Mouse (Mus musculus): ENCODE results near the gene Acer2.

Acer2 gene

DNA sequence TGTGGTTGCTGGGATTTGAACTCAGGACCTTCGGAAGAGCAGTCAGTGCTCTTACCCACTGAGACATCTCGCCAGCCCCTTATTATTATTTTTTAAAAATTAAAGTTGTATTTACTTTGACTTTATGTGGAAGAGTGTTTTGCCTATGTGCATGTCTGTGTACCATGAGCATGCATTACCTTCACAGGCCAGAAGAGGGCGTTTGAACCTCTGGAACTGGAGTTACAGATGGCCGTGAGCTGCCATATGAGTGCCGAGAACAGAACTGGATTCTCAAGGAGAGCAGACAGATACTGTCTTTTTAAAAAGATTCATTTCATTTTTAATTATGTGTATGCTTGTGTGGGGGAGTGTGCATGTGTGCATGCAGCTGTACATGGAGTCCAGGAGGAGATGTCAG, 13.7 kb downstream of the Acer2 start:
- DNase-seq (ENCODE audit: low read depth), result peak; percentile 19

GRCm38 (mm10) chr4:86897411-86897810, 23.2 kb downstream of the Acer2 start:
- no peak for DNase-seq (ENCODE audit: low read depth)

GRCm38 (mm10) chr4:86898791-86899474, 24.7 kb downstream of the Acer2 start:
- DNase-seq (ENCODE audit: low read depth), result peak; percentile 41

- no peak for DNase-seq (ENCODE audit: low read depth)
These were observed 28.2 kb downstream of the Acer2 start for GRCm38 (mm10) chr4:86902351-86902750.

DNA sequence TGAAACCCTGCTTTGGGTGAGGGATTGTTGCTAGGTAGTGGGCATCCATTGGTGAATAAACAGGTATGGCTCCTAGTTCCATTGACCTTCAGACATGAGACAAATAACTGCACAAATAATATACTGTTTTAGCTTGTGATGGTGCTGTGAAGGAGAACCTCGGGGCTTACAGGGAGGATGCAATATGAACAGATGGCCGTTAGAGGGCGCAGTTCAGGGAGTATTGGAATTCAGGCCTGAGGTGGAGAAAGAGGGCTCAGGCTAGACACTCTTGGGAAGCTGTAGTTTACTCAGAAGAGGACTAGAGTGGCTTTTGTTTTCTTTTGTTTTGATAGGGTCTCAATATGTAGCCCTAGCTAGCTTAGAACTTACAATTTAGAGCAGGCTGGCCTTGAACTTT, 30.8 kb downstream of the Acer2 start:
- peak; percentile 48 for DNase-seq (ENCODE audit: low read depth)

GRCm38 (mm10) chr4:86905869-86906268, 31.7 kb downstream of the Acer2 start:
- DNase-seq (ENCODE audit: low read depth), result no peak

DNA sequence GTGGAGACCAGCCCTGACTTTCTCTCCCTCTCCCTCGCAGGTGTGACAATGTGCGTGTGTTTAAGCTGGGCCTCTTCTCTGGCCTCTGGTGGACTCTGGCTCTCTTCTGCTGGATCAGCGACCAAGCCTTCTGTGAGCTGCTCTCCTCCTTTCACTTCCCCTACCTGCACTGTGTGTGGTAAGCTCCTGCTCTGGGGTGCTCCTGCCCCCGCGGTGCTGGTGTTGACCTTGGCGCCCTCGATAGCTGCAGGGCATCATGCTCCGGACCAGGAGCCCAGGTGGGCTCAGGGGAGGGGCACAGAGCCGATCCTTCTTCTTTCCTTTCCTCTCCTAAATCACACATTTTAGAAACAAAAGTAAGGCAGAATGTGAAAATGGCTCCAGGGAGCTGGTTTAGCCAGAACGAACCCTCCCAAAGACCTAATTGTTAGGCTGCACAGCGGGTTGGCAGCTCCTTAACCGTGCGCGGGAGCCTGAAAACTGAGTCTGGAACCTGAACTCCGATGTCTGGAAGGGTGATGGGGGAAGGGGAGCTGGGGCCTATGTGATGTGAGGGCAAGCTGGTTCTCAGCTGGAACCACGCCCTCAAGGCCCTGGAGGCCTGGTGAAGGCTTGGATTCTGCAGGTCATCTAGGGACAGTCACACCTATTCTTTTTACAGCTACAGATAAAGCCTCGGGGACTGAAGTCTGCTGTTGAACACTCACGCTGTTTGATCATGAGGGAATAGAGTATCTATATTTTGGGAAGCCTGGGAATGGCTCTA, 37.6 kb downstream of the Acer2 start:
- DNase-seq (ENCODE audit: low read depth), result peak; percentile 22

GRCm38 (mm10) chr4:86912757-86913156, 38.6 kb downstream of the Acer2 start:
- no peak for DNase-seq (ENCODE audit: low read depth)

DNA sequence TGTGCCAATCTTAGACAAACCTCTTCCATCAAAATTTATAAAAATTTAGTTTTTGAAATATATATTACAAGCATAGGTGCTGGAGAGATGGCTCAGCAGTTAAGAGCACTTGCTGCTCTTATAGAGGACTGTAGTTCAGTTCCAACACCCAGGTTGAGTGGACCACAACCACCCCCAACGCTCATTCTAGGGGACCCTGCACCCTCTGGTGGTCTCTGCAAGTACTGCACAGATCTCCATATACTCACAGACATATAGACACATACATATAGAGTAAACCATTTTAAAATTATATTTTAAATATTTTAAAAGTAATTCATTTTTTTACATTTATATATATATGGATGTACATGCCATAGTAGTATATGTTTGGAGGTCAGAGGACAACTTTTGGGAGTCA, 41.9 kb downstream of the Acer2 start:
- DNase-seq (ENCODE audit: low read depth), result no peak

DNA sequence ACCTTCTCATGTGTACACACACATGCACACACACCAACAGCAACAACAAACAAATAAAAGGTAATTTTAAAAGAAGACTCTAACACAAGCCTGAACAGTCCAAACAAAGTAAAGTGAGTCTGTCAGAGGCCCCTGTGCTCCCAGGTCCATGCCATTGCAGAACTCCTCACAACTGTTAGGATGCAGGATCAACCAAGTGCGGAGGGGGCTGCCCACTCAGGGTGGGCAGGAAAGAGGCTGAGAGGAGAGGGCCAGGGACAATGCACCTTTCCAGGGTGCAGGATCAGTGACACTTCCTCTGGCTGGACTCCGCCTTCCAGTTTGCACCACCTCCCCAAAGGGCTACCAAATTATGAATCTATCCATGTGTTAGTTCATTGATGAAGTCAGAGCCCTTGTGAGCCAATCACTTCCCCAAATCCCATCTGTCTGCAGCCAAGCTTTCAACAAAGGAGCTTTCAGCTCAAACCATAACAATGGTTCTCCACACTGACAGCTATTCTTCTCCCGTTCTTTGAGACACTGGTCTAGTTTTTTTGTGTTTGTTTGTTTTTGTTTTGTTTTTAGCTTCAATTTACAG, 49.4 kb downstream of the Acer2 start:
- DNase-seq (ENCODE audit: low read depth), result no peak

DNA sequence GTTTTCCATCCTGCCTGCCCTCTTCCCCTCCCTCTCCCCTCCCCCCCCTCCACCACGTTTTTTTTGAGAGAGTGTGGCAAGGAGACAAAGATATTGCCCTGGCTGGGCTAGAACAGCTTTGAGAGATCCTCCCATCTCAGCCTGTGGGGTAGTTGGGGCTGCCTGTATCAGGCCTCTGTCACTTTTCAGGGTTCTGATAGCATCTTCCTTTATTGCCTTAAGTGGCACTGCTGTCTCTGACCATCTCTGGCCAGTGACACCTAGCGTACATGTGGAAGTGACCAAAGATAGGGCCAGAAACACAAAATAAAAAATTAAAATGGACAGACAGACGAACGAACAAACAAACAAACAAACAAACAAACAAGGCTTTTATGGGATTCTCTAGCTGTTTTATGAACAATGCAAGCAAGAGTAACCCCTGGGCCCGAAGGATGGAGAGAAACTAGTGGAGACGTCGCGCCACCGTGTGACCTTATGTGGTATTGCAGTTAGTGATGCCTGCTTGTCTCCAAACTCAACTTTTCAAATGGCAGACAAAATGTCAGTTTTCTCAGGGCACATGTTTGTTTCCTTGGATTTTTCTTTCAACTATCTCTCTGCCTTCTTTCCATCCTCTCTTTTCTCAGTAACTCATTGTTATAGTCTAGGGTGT, 50.7 kb downstream of the Acer2 start:
- DNase-seq (ENCODE audit: low read depth), result peak; percentile 93

- DNase-seq (ENCODE audit: low read depth), result no peak
These were observed 52.8 kb downstream of the Acer2 start for GRCm38 (mm10) chr4:86926997-86927396.

DNA sequence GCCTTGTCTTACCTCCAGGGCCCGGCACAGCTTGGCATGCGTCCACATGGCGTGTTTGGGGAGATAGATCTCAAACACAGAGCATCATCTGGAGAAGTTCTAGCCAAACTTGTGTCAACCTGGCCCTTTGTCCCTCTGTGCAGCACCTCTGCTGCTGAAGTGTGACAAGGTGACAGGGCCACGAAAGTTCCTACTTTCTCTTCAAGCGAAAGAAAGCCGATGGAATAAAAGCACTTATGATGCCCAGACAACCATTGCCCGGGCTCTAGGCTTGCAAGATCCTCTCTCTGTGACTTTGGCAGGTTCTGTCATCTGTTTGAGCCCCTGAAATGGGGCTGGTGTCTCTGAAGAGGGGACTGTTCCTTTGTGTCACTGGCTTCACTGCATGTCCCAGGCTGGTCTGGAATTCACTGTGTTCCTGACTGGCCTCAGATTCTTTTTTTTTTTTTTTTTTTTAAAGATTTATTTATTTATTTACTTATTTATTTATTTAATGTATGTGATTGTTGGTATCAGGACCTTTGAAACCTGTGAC, 56.0 kb downstream of the Acer2 start:
- DNase-seq (ENCODE audit: low read depth), result no peak

DNA sequence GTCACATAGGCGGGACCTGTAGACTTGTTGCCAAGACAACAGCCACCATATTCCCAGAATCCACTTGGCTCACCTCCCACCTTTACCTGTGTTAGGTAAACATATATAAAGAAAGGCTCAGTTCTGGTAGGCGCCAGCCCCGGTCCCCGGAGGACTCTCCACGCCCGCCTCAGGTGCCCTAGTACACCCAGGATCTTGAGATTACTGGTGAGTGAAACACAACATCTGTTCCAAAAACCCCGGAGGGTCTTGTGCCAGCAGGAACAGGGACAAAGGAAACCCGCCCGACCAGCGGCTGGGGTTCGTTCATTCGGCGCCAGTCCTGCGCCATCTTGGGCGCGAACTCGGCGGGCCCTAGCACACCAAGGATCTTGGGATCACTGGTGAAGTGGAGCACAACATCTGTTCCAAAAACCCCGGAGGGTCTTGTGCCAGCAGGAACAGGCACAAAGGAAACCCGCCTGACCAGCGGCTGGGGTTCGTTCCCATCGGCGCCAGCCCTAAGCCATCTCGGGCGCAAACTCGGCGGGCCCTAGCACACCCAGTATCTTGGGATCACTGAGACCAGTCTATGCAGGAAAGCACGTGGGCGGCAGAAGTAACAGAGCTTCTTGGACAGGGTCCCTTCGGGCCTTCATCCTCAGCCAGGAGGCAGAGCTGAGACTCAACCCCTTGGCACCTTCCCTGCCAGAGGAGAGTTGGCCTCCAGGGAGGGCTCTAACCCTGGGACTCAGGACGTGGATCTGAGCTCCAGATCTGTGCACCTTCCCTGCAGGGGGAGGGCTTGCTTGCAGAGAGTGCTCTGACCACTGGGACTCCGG, 56.6 kb downstream of the Acer2 start:
- DNase-seq (ENCODE audit: low read depth), result peak; percentile 21

DNA sequence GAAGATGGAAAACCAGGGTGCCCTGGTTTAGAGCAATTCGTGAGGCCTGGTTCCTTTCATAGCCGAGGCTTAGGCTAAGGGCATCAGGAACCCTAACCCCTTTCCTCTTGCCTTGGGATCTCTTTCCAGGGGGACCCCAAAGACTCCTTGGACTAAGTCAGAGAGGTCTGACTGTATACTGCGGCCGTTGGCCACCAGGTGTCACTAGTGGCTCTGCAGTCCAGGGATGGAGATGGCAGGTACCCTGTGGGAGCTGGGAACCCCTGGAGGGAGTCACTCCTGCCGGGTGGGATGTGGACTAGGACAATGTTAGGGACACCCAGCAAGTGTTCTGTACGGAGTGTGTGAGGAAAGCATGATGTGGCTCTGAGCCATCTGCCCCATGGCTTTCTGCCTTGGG, 58.8 kb downstream of the Acer2 start:
- DNase-seq (ENCODE audit: low read depth), result no peak

- DNase-seq (ENCODE audit: low read depth), result no peak
These were observed 62.0 kb downstream of the Acer2 start for GRCm38 (mm10) chr4:86936217-86936616.

- DNase-seq (ENCODE audit: low read depth), result no peak
These were observed 62.5 kb downstream of the Acer2 start for GRCm38 (mm10) chr4:86936706-86937105.

GRCm38 (mm10) chr4:86942656-86943055, 68.5 kb downstream of the Acer2 start:
- no peak for DNase-seq (ENCODE audit: low read depth)

DNA sequence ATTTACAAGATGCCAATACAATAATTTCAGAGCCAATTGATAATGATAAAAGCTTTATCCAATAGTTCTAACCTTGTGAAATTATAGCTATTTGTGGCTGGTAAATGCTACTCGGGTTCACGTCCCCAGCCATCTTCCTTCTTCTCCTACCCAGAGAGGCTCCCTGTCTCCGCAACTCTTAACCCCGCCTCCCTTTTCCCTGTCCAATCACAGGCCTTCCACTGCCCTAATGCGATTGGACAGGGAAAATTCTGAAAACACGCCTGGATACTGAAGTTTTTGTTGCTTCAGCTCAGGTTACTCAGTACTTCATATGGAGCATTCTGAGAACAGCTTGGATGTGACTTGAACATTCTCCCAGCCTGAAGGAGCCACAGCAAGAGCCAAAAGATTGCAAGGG, 69.1 kb downstream of the Acer2 start:
- DNase-seq (ENCODE audit: low read depth), result no peak

DNA sequence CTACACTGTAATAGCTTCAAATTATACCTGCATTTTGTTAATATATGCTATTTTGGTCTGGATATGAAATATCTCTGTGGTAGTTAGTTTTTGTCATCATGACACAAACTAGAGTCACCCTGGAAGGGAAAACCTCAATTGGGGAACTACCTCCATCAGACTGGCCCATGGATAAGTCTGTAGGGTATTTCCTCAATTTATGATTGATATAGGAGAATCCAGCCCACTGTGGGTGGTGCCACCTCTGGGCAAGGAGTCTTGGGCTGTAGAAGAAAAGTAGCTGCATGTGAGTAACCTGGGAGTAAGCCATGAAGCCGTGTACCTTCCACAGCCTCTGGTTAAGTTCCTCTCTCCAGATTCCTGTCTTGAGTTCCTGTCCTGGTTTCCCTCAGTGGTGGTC, 74.6 kb downstream of the Acer2 start:
- DNase-seq (ENCODE audit: low read depth), result no peak

GRCm38 (mm10) chr4:86953519-86953918, 79.3 kb downstream of the Acer2 start:
- DNase-seq (ENCODE audit: low read depth), result no peak

DNA sequence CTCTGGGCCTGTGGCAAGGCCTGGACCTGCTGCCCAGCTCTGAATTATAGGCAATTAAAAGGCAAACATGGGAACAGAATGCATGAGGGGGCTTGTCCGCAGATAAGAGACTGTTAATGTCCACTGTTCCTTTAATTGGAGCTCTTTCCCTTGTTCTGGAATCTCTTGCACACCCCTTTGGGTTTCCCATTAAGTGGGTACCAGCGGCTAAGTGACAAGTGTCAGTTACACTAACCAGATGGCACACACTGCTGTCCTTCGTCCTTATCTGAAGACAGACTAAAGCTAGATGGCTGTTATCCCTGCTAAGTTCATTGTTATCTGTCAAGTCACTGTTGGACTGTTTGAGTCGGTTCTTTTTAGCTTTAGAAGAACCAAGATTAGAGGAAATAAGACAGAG, 81.3 kb downstream of the Acer2 start:
- no peak for DNase-seq (ENCODE audit: low read depth)

All from NIH3T3 (cell line).